Comparison of ENCODE assay signal across 8 mouse cellular contexts in genomic region chr4:98382716-98383424, GRCm38 (mm10). TPM values are rescaled to one million over a fixed set of nuclear protein-coding genes. Genes with fewer than 3 reads are reported as not detected.
DNase-seq lines count a peak whose midpoint lies in the region; ATAC-seq and TF ChIP-seq lines count a peak whose summit lies in the region.

Tm2d1 (minus strand) TSS chr4:98383306.

- WGBS in lung, embryonic 16.5 days, result under 1% methylated on average over 46 of the region's 46 CpGs
- 1% methylated on average over 46 of the region's 46 CpGs for WGBS in thymus, adult 2 months

- no peaks in the 10 kb centered on the region for H3K27me3 ChIP-seq in lung, embryonic 16.5 days (ENCODE audit: control insufficient read depth, insufficient read depth, low read depth, low read length)
- no peaks in the 10 kb centered on the region for H3K27me3 ChIP-seq in thymus, adult 2 months (ENCODE audit: control insufficient read depth, insufficient read depth, low read length)

- ATAC-seq in frontal cortex, adult (ENCODE audit: low TSS enrichment), result peak; percentile 100
- ATAC-seq in hematopoietic stem cell, adult 5-6 weeks (replicated peaks in 1 of 2; ENCODE audit: insufficient read depth in 1 of 2, low FRiP score in 2 of 2, low TSS enrichment in 1 of 2, low read depth in 1 of 2, poor library complexity in 2 of 2, severe bottlenecking in 2 of 2), result peak; percentile 96 to 97
- peak; percentile 97 for ATAC-seq in lung, embryonic 16.5 days (ENCODE audit: low read depth)

- peaks cover 10% of the 10 kb centered on the region; the same call in 1 of the 2 replicates for H3K4me1 ChIP-seq in lung, embryonic 16.5 days (replicated peaks; ENCODE audit: control insufficient read depth, insufficient read depth, low read length)
- no peaks in the 10 kb centered on the region; the same call in 1 of the 2 replicates for H3K4me1 ChIP-seq in thymus, adult 2 months (replicated peaks; ENCODE audit: control insufficient read depth, insufficient read depth, low read length)

- peak; percentile 86 for DNase-seq in Muller cell, postnatal 12 days (ENCODE audit: inconsistent ontology term)
- peak; percentile 80 for DNase-seq in cerebellum, adult 9-10 months
- peak; percentile 78 for DNase-seq in layer of hippocampus, adult 9-11 months
- peak; percentile 68 for DNase-seq in ovary, adult 18-20 months (ENCODE audit: low spot score)
- DNase-seq in thymus, adult 2 months, result peak; percentile 82

- H3K27ac ChIP-seq in lung, embryonic 16.5 days (ENCODE audit: low read length), result no peak within 1 kb of the TSS; the same call in 1 of the 2 replicates
- no peak within 1 kb of the TSS for H3K27ac ChIP-seq in thymus, adult 2 months (ENCODE audit: control insufficient read depth, insufficient read depth, low read length)

- H3K9ac ChIP-seq in lung, embryonic 16.5 days (ENCODE audit: low read length), result peak within 1 kb of the TSS; percentile 98

- TF ChIP-seq CTCF in thymus, adult 2 months (IDR thresholded peaks at IDR 0.05; ENCODE audit: borderline replicate concordance, control insufficient read depth, extremely low read depth, insufficient read depth, low read length, poor library complexity), result no peak

- peak within 1 kb of the TSS; percentile 64 for H3K4me2 ChIP-seq in lung, embryonic 16.5 days (ENCODE audit: low read depth, low read length)

- no peaks in the 10 kb centered on the region for H3K9me3 ChIP-seq in lung, embryonic 16.5 days (ENCODE audit: control insufficient read depth, low read length)

- peak; percentile 90 for TF ChIP-seq POLR2A in thymus, adult 2 months (IDR thresholded peaks at IDR 0.05; ENCODE audit: control insufficient read depth, extremely low read depth, insufficient read depth, low read length, poor library complexity)

- peak within 1 kb of the TSS; percentile 95 for H3K4me3 ChIP-seq in lung, embryonic 16.5 days (ENCODE audit: low read length)
- H3K4me3 ChIP-seq in thymus, adult 2 months (ENCODE audit: control insufficient read depth, insufficient read depth, low read length), result peak within 1 kb of the TSS; percentile 77

- no peaks in the 10 kb centered on the region for H3K36me3 ChIP-seq in lung, embryonic 16.5 days (ENCODE audit: control insufficient read depth, insufficient read depth, low read length)
- H3K36me3 ChIP-seq in thymus, adult 2 months (ENCODE audit: control insufficient read depth, insufficient read depth, low read length), result no peaks in the 10 kb centered on the region

RNA-seq across cellular contexts. Expression of gene Tm2d1, which starts in this region (rescaled TPM):
- 24.0 and 25.8 TPM in 2 replicates for total RNA-seq in hematopoietic stem cell, adult 5-6 weeks (2017)
- 101 and 104 TPM in 2 replicates for polyA plus RNA-seq in lung, embryonic 16.5 days (2015; fragmentation: Nextera tagmentation; extraction: Ambion mirVana)
- 10.7 and 11.1 TPM in 2 replicates for polyA plus RNA-seq in thymus, adult 2 months (2012; rRNA removed)
